Comparison of ENCODE assay signal across 12 mouse cellular contexts in genomic region chr11:66567382-66567781, GRCm38 (mm10). TPM values are rescaled to one million over a fixed set of nuclear protein-coding genes. Genes with fewer than 3 reads are reported as not detected.
A peak's percentile ranks its signal among the peaks of the same experiment; 100 is the strongest.
DNase-seq lines count a peak whose midpoint lies in the region; ATAC-seq lines count a peak whose summit lies in the region.
"Had no signal": no experiment of that assay in that cellular context is flagged by ENCODE, and none has a peak within 500 bp of the region (broad histone marks: within the 10 kb centered on the region; RNA-seq: fewer than 3 reads in every experiment).

No protein-coding gene starts in this region.

- no peak overlapping the region for H3K27ac ChIP-seq in kidney, embryonic 14.5 days (ENCODE audit: low read depth, low read length)
- H3K27ac ChIP-seq in embryonic facial prominence, embryonic 14.5 days (replicated peaks; ENCODE audit: low read depth, low read length) = no peak overlapping the region
- H3K27ac ChIP-seq in limb, embryonic 11.5 days (replicated peaks; ENCODE audit: low read depth, low read length) = no peak overlapping the region
- H3K27ac ChIP-seq: liver, embryonic 15.5 days had no signal

- DNase-seq in kidney, adult 18-20 months = no peak
- peak; percentile 10 for DNase-seq in embryo, embryonic 11 days
- no peak for DNase-seq in embryonic facial prominence, embryonic 14.5 days (ENCODE audit: low spot score)
- DNase-seq in limb, embryonic 11.5 days (ENCODE audit: low spot score) = no peak
- no peak for DNase-seq in layer of hippocampus, adult 18-20 months (ENCODE audit: low spot score in 2 of 2)
- no peak for DNase-seq in frontal cortex, postnatal 10 days (ENCODE audit: low spot score in 2 of 2)
- DNase-seq: kidney, adult 2 months; thymus, postnatal 14 days had no signal

- 5% methylated on average over 10 of the region's 10 CpGs for WGBS in kidney, embryonic 14.5 days
- WGBS in embryonic facial prominence, embryonic 14.5 days = 7% methylated on average over 10 of the region's 10 CpGs
- 3% methylated on average over 10 of the region's 10 CpGs for WGBS in limb, embryonic 11.5 days

- H3K4me1 ChIP-seq in kidney, embryonic 14.5 days (ENCODE audit: control insufficient read depth, insufficient read depth, low read length) = no peaks in the 10 kb centered on the region
- no peaks in the 10 kb centered on the region for H3K4me1 ChIP-seq in embryonic facial prominence, embryonic 14.5 days (ENCODE audit: control insufficient read depth, insufficient read depth, low read length)
- no peaks in the 10 kb centered on the region for H3K4me1 ChIP-seq in limb, embryonic 11.5 days (ENCODE audit: control insufficient read depth, insufficient read depth, low read length)
- H3K4me1 ChIP-seq: liver, embryonic 15.5 days; megakaryocyte, embryonic 14.5 days had no signal

- no peak for ATAC-seq in kidney, embryonic 14.5 days (ENCODE audit: low FRiP score, low TSS enrichment)
- ATAC-seq in embryonic facial prominence, embryonic 14.5 days (ENCODE audit: low read depth) = no peak
- no peak for ATAC-seq in limb, embryonic 11.5 days (ENCODE audit: insufficient number of reproducible peaks, low FRiP score, low TSS enrichment, low read depth)
- ATAC-seq in erythroblast, adult 5-6 weeks (replicated peaks; ENCODE audit: low FRiP score, poor library complexity, severe bottlenecking) = no peak

- peak overlapping the region; percentile 25 for H3K4me2 ChIP-seq in kidney, embryonic 14.5 days (replicated peaks; ENCODE audit: low read depth, low read length)
- H3K4me2 ChIP-seq in embryonic facial prominence, embryonic 14.5 days (ENCODE audit: low read depth, low read length) = 0 out of 2 replicates have a peak overlapping the region, but pooled peaks have one; percentile 3
- peak overlapping the region; percentile 3; the same call in 1 of the 2 replicates for H3K4me2 ChIP-seq in limb, embryonic 11.5 days (ENCODE audit: low read depth, severe bottlenecking)
- H3K4me2 ChIP-seq: liver, embryonic 15.5 days had no signal

- H3K9ac ChIP-seq in kidney, embryonic 14.5 days (ENCODE audit: low read depth, low read length) = no peak overlapping the region
- no peak overlapping the region for H3K9ac ChIP-seq in embryonic facial prominence, embryonic 14.5 days (ENCODE audit: low read depth, low read length)
- no peak overlapping the region for H3K9ac ChIP-seq in limb, embryonic 11.5 days (ENCODE audit: low read length)
- H3K9ac ChIP-seq: liver, embryonic 15.5 days had no signal

- no peaks in the 10 kb centered on the region for H3K9me3 ChIP-seq in kidney, embryonic 14.5 days (ENCODE audit: control insufficient read depth, low read length)
- H3K9me3 ChIP-seq in embryonic facial prominence, embryonic 14.5 days (ENCODE audit: control insufficient read depth, low read length) = no peaks in the 10 kb centered on the region
- H3K9me3 ChIP-seq in limb, embryonic 11.5 days (ENCODE audit: control insufficient read depth, low read length) = no peaks in the 10 kb centered on the region
- H3K9me3 ChIP-seq: liver, embryonic 15.5 days had no signal

- H3K27me3 ChIP-seq in kidney, embryonic 14.5 days (ENCODE audit: control insufficient read depth, insufficient read depth, low read length) = peaks cover 21% of the 10 kb centered on the region
- peaks cover 11% of the 10 kb centered on the region for H3K27me3 ChIP-seq in embryonic facial prominence, embryonic 14.5 days (replicated peaks; ENCODE audit: control insufficient read depth, insufficient read depth, low read length)
- H3K27me3 ChIP-seq in limb, embryonic 11.5 days (ENCODE audit: control insufficient read depth, insufficient read depth, low read length) = peaks cover 17% of the 10 kb centered on the region; the same call in 1 of the 2 replicates
- H3K27me3 ChIP-seq: megakaryocyte, embryonic 14.5 days had no signal

- no peak overlapping the region for H3K4me3 ChIP-seq in kidney, embryonic 14.5 days (ENCODE audit: low read length)
- no peak overlapping the region for H3K4me3 ChIP-seq in embryonic facial prominence, embryonic 14.5 days (ENCODE audit: low read depth, low read length)
- H3K4me3 ChIP-seq in limb, embryonic 11.5 days (ENCODE audit: low read depth, low read length) = no peak overlapping the region
- H3K4me3 ChIP-seq: liver, embryonic 15.5 days; megakaryocyte, embryonic 14.5 days had no signal

- H3K36me3 ChIP-seq in kidney, embryonic 14.5 days (ENCODE audit: control insufficient read depth, insufficient read depth, low read length) = no peaks in the 10 kb centered on the region
- no peaks in the 10 kb centered on the region for H3K36me3 ChIP-seq in embryonic facial prominence, embryonic 14.5 days (ENCODE audit: control insufficient read depth, insufficient read depth, low read length)
- no peaks in the 10 kb centered on the region for H3K36me3 ChIP-seq in limb, embryonic 11.5 days (ENCODE audit: control insufficient read depth, insufficient read depth, low read length)
- H3K36me3 ChIP-seq: liver, embryonic 15.5 days had no signal

RNA-seq across cellular contexts. Expression of gene Shisa6, which starts 41.6 kb away (rescaled TPM):
- polyA plus RNA-seq in kidney, embryonic 14.5 days (2014; fragmentation: Nextera tagmentation; extraction: Ambion mirVana) = 0.14 and 0.20 TPM in 2 replicates
- 0.16 and 0.29 TPM in 2 replicates for polyA plus RNA-seq in embryonic facial prominence, embryonic 14.5 days (2014; fragmentation: Nextera tagmentation; extraction: Ambion mirVana)
- polyA plus RNA-seq in limb, embryonic 11.5 days (2014; fragmentation: Nextera tagmentation; extraction: Ambion mirVana) = 0.15 TPM in 1 of 2 replicates, not detected in the other
- not detected in 2 replicates for total RNA-seq in erythroblast, adult 5-6 weeks (2015; ENCODE audit: low replicate concordance)
- not detected in 2 replicates for total RNA-seq in erythroblast, adult 5-6 weeks (2017; ENCODE audit: low replicate concordance)
- total RNA-seq in layer of hippocampus, adult 18-20 months (2021) = 100 to 1,000 TPM; 152 to 163 TPM
- polyA plus RNA-seq: liver, embryonic 15.5 days had no signal
